Mouse (Mus musculus): Measurements from ENCODE around the gene Slc44a5.

DNA sequence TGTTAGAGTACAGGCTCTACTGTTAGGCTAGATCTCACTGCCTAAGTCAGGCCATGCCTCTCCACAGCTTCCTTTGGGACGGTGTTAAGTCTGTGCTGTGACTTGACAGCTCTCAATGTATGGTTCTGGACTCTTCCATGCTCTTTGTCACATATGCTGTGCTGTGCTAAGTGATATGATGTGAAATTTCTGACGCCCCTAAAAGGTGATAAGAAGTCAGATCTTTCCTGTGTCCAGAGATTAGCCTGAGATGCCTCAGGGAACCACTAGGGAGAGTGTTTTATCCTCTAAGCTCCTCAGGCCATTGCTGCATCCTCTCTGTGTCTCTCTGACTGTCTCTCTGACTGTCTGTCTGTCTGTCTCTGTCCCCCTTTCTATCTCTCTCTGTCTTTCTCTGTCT is 84.2 kb downstream of the Slc44a5 start:
- no peak for TF ChIP-seq EP300 (optimal IDR thresholded peaks at IDR 0.05)
- no peak for TF ChIP-seq CTCF (IDR thresholded peaks at IDR 0.05; ENCODE audit: low read depth)
